Comparison of ENCODE assay signal across 8 mouse cellular contexts in genomic region chr9:108569381-108570206, GRCm38 (mm10). TPM values are rescaled to one million over a fixed set of nuclear protein-coding genes. Genes with fewer than 3 reads are reported as not detected.
DNase-seq lines count a peak whose midpoint lies in the region; ATAC-seq and TF ChIP-seq lines count a peak whose summit lies in the region.

Gene Dalrd3, plus strand, starts transcription at chr9:108569886.

- no peaks in the 10 kb centered on the region for H3K9me3 ChIP-seq in forebrain, embryonic 13.5 days (replicated peaks)
- no peaks in the 10 kb centered on the region for H3K9me3 ChIP-seq in lung, embryonic 14.5 days (ENCODE audit: low read depth, low read length)

- 6% methylated on average over 42 of the region's 42 CpGs for WGBS in forebrain, embryonic 13.5 days
- WGBS in large intestine, adult 2 months, result 3% methylated on average over 42 of the region's 42 CpGs
- WGBS in lung, embryonic 14.5 days, result 5% methylated on average over 42 of the region's 42 CpGs
- WGBS in olfactory bulb, adult 2 months, result 2% methylated on average over 42 of the region's 42 CpGs
- WGBS in thymus, adult 2 months, result 2% methylated on average over 42 of the region's 42 CpGs

- H3K4me2 ChIP-seq in forebrain, embryonic 13.5 days, result peak within 1 kb of the TSS; percentile 99
- H3K4me2 ChIP-seq in lung, embryonic 14.5 days, result peak within 1 kb of the TSS; percentile 100

- peak within 1 kb of the TSS; percentile 75 for H3K27ac ChIP-seq in forebrain, embryonic 13.5 days
- H3K27ac ChIP-seq in lung, embryonic 14.5 days (ENCODE audit: low read depth), result peak within 1 kb of the TSS; percentile 58
- H3K27ac ChIP-seq in olfactory bulb, adult 2 months (ENCODE audit: insufficient read depth, low read depth, low read length), result peak within 1 kb of the TSS; percentile 7
- peak within 1 kb of the TSS; percentile 61; the same call in 1 of the 2 replicates for H3K27ac ChIP-seq in thymus, adult 2 months (ENCODE audit: control insufficient read depth, insufficient read depth, low read length)

- TF ChIP-seq CTCF in lung, embryonic 14.5 days (IDR thresholded peaks at IDR 0.05; ENCODE audit: low read depth), result no peak
- TF ChIP-seq CTCF in olfactory bulb, adult 2 months (IDR thresholded peaks at IDR 0.05; ENCODE audit: insufficient read depth, low read depth, low read length), result no peak; the same call in 1 of the 2 replicates
- peak; percentile 58 for TF ChIP-seq CTCF in thymus, adult 2 months (IDR thresholded peaks at IDR 0.05; ENCODE audit: borderline replicate concordance, control insufficient read depth, extremely low read depth, insufficient read depth, low read length, poor library complexity)

- peaks cover 55% of the 10 kb centered on the region for H3K36me3 ChIP-seq in forebrain, embryonic 13.5 days (ENCODE audit: poor library complexity, severe bottlenecking)
- peaks cover 57% of the 10 kb centered on the region for H3K36me3 ChIP-seq in lung, embryonic 14.5 days (ENCODE audit: insufficient read depth)
- H3K36me3 ChIP-seq in thymus, adult 2 months (ENCODE audit: control insufficient read depth, insufficient read depth, low read length), result peaks cover 12% of the 10 kb centered on the region

- no peaks in the 10 kb centered on the region for H3K27me3 ChIP-seq in forebrain, embryonic 13.5 days
- H3K27me3 ChIP-seq in lung, embryonic 14.5 days (ENCODE audit: insufficient read depth, low read length), result no peaks in the 10 kb centered on the region
- no peaks in the 10 kb centered on the region for H3K27me3 ChIP-seq in thymus, adult 2 months (ENCODE audit: control insufficient read depth, insufficient read depth, low read length)

- ATAC-seq in cerebellum, adult (ENCODE audit: insufficient number of reproducible peaks, low FRiP score, low TSS enrichment), result 0 out of 2 replicates have a peak, but pooled peaks have one; percentile 47
- peak; percentile 63 for ATAC-seq in forebrain, embryonic 13.5 days
- peak; percentile 65 for ATAC-seq in lung, embryonic 14.5 days (ENCODE audit: insufficient read depth)

- TF ChIP-seq POLR2A in olfactory bulb, adult 2 months (IDR thresholded peaks at IDR 0.05; ENCODE audit: insufficient read depth, low read depth, low read length), result 0 out of 2 replicates have a peak, but pooled peaks have one; percentile 58
- TF ChIP-seq POLR2A in thymus, adult 2 months (IDR thresholded peaks at IDR 0.05; ENCODE audit: control insufficient read depth, extremely low read depth, insufficient read depth, low read length, poor library complexity), result peak; percentile 55; the same call in 1 of the 2 replicates

- H3K4me3 ChIP-seq in forebrain, embryonic 13.5 days, result peak within 1 kb of the TSS; percentile 62
- H3K4me3 ChIP-seq in lung, embryonic 14.5 days (ENCODE audit: low read depth, low read length), result peak within 1 kb of the TSS; percentile 72
- peak within 1 kb of the TSS; percentile 59 for H3K4me3 ChIP-seq in olfactory bulb, adult 2 months (ENCODE audit: insufficient read depth, low read depth, low read length)
- H3K4me3 ChIP-seq in thymus, adult 2 months (ENCODE audit: control insufficient read depth, insufficient read depth, low read length), result peak within 1 kb of the TSS; percentile 87

- DNase-seq in ES-CJ7 (ENCODE audit: low read depth, low spot score), result peak; percentile 92
- DNase-seq in heart, postnatal 10 days, result peak; percentile 91 to 93
- peak; percentile 90 for DNase-seq in large intestine, adult 2 months (ENCODE audit: low read depth, low spot score)
- DNase-seq in lung, embryonic 14.5 days, result peak; percentile 97
- DNase-seq in thymus, adult 2 months, result peak; percentile 83

- peaks cover 54% of the 10 kb centered on the region for H3K4me1 ChIP-seq in forebrain, embryonic 13.5 days
- H3K4me1 ChIP-seq in lung, embryonic 14.5 days (ENCODE audit: insufficient read depth), result peaks cover 17% of the 10 kb centered on the region
- peaks cover 43% of the 10 kb centered on the region for H3K4me1 ChIP-seq in olfactory bulb, adult 2 months (ENCODE audit: control insufficient read depth, insufficient read depth, low read length)
- H3K4me1 ChIP-seq in thymus, adult 2 months (replicated peaks; ENCODE audit: control insufficient read depth, insufficient read depth, low read length), result peaks cover 23% of the 10 kb centered on the region

- intact Hi-C loops in heart, postnatal 10 days (cut with DNase I), result no loop called here

- peak within 1 kb of the TSS; percentile 71 for H3K9ac ChIP-seq in forebrain, embryonic 13.5 days
- peak within 1 kb of the TSS; percentile 62 for H3K9ac ChIP-seq in lung, embryonic 14.5 days

RNA-seq across cellular contexts. Expression of gene Dalrd3, which starts in this region (rescaled TPM):
- 230 and 246 TPM in 2 replicates for polyA plus RNA-seq in forebrain, embryonic 13.5 days (2015; fragmentation: Nextera tagmentation; extraction: Ambion mirVana)
- 10 to 100 TPM; 21.0 TPM for total RNA-seq in heart, postnatal 10 days (2021)
- 146 and 161 TPM in 2 replicates for polyA plus RNA-seq in large intestine, adult 2 months (2012; rRNA removed)
- 112 and 127 TPM in 2 replicates for polyA plus RNA-seq in lung, embryonic 14.5 days (2014; fragmentation: Nextera tagmentation; extraction: Ambion mirVana)
- polyA plus RNA-seq in olfactory bulb, adult 2 months (2012; ENCODE audit: insufficient read depth, insufficient read length, low replicate concordance, missing spikeins), result not detected in 2 replicates
- 418 and 504 TPM in 2 replicates for polyA plus RNA-seq in thymus, adult 2 months (2012; rRNA removed)

Comparison
In these comparisons a context has a peak if more than half of its experiments do, and no peak if none do; other contexts are left out.
1. Peak in every context shown above with its lines: DNase-seq, ATAC-seq, H3K4me3 ChIP-seq and H3K27ac ChIP-seq.
2. H3K27ac ChIP-seq: peak in every context shown above with its lines; median percentile 75 in forebrain, embryonic 13.5 days; 61 in thymus, adult 2 months; 58 in lung, embryonic 14.5 days; 7 in olfactory bulb, adult 2 months.